Mouse (Mus musculus): Measurements from ENCODE around the gene Parn. TPM values are rescaled to one million over a fixed set of nuclear protein-coding genes. Genes with fewer than 3 reads are reported as not detected.

Gene Parn
- total and polyA plus RNA-seq, 2 experiments from 2014 or later: 13.2 to 32.1 TPM

- H3K36me3 ChIP-seq (ENCODE audit: insufficient read depth, low read length): no peaks in the 10 kb centered on the region; the same call in 1 of the 2 replicates
- H3K27me3 ChIP-seq (ENCODE audit: insufficient read depth, low read length): no peaks in the 10 kb centered on the region
- no peak overlapping the region for H3K9ac ChIP-seq (replicated peaks; ENCODE audit: low read length)
- no peak overlapping the region for H3K4me2 ChIP-seq (ENCODE audit: low read depth, low read length)
- no peaks in the 10 kb centered on the region for H3K4me1 ChIP-seq (ENCODE audit: insufficient read depth, low read length)
- ATAC-seq (no peak), DNase-seq (ENCODE audit: low spot score) (no peak)
- H3K4me3 ChIP-seq (ENCODE audit: low read length): no peak overlapping the region
- TF ChIP-seq CTCF (IDR thresholded peaks at IDR 0.05; ENCODE audit: low read depth): no peak
- WGBS: 84% methylated on average over 6 of the region's 6 CpGs
- no peak overlapping the region for H3K27ac ChIP-seq
- no peaks in the 10 kb centered on the region for H3K9me3 ChIP-seq (ENCODE audit: low read length)
Measured at GRCm38 (mm10) chr16:13566351-13566750, 101.6 kb downstream of the Parn start.

- Histone ChIP-seq H3K9ac (replicated peaks; ENCODE audit: low read length) (no peak overlapping the region), H3K27me3 (ENCODE audit: insufficient read depth, low read length) (no peaks in the 10 kb centered on the region), H3K4me1 (ENCODE audit: insufficient read depth, low read length) (no peaks in the 10 kb centered on the region), H3K4me2 (ENCODE audit: low read depth, low read length) (no peak overlapping the region), H3K27ac (no peak overlapping the region), H3K9me3 (ENCODE audit: low read length) (no peaks in the 10 kb centered on the region), H3K36me3 (ENCODE audit: insufficient read depth, low read length) (no peaks in the 10 kb centered on the region; the same call in 1 of the 2 replicates), H3K4me3 (ENCODE audit: low read length) (no peak overlapping the region)
- DNase-seq (ENCODE audit: low spot score) (no peak), ATAC-seq (no peak)
- TF ChIP-seq CTCF (IDR thresholded peaks at IDR 0.05; ENCODE audit: low read depth): no peak
- WGBS: 93% methylated on average over 5 of the region's 5 CpGs
Measured at GRCm38 (mm10) chr16:13565291-13565690, 102.7 kb downstream of the Parn start.

DNA sequence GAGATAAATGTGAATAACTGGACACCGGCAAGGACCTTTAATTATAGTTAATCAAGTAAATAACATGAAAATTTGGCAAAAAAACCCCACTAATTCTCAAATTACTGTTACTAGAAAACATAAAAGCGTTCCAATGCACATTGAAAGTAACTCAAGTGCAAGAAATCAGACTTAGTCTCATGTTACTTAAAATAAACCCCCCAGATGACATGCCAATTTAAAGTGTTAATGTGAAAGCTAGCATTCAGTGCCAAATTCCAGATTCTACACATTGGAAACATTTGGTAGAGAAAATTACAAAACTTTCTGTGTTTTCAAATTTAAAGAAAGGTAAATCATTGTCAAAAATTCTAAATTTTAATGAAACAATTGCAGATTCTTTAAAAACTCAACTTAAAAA lies 110.2 kb downstream of the Parn start:
- H3K9ac ChIP-seq (replicated peaks; ENCODE audit: low read length): no peak overlapping the region
- H3K9me3 ChIP-seq (ENCODE audit: low read length): no peaks in the 10 kb centered on the region
- H3K27ac ChIP-seq: no peak overlapping the region
- no peaks in the 10 kb centered on the region for H3K4me1 ChIP-seq (ENCODE audit: insufficient read depth, low read length)
- no peak overlapping the region for H3K4me3 ChIP-seq (ENCODE audit: low read length)
- H3K27me3 ChIP-seq (ENCODE audit: insufficient read depth, low read length): no peaks in the 10 kb centered on the region
- no peaks in the 10 kb centered on the region for H3K36me3 ChIP-seq (ENCODE audit: insufficient read depth, low read length)
- no peak overlapping the region for H3K4me2 ChIP-seq (ENCODE audit: low read depth, low read length)
- WGBS: 69% methylated on average over 2 of the region's 2 CpGs
- TF ChIP-seq CTCF (IDR thresholded peaks at IDR 0.05; ENCODE audit: low read depth): no peak
- DNase-seq (ENCODE audit: low spot score) (no peak), ATAC-seq (no peak)

DNA sequence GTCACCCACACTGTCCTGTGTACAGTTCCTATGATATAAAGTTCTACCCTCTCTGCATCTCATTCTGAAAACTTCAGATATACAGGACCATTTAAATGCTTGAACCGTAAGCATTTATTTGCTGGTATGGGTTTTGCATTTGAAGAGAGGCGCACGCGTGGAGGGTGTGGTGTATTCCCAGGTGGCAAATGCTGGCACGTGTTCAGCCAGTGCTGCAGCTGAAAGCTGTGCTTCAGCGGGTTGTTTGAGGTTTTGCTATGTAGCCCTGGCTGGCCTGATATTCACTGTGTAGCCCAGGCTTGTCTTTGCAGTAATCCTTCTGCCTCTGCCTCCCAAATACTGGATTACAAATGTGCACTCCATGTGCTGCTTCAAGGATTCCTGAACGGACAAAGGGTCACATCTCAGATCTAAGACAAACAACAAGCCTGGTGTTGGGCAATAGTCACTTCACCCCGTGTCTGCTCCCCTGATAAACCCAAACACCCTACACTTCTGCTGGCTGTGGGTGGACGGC lies 111.0 kb downstream of the Parn start:
- DNase-seq (ENCODE audit: low spot score) (no peak), ATAC-seq (no peak)
- Histone ChIP-seq H3K4me2 (ENCODE audit: low read depth, low read length) (no peak overlapping the region), H3K9me3 (ENCODE audit: low read length) (no peaks in the 10 kb centered on the region), H3K27me3 (ENCODE audit: insufficient read depth, low read length) (no peaks in the 10 kb centered on the region), H3K9ac (replicated peaks; ENCODE audit: low read length) (no peak overlapping the region), H3K4me1 (ENCODE audit: insufficient read depth, low read length) (no peaks in the 10 kb centered on the region), H3K36me3 (ENCODE audit: insufficient read depth, low read length) (no peaks in the 10 kb centered on the region), H3K4me3 (ENCODE audit: low read length) (no peak overlapping the region), H3K27ac (no peak overlapping the region)
- 81% methylated on average over 9 of the region's 9 CpGs for WGBS
- TF ChIP-seq CTCF (IDR thresholded peaks at IDR 0.05; ENCODE audit: low read depth): no peak

- Histone ChIP-seq H3K27ac (no peak overlapping the region), H3K4me2 (ENCODE audit: low read depth, low read length) (no peak overlapping the region), H3K9ac (replicated peaks; ENCODE audit: low read length) (no peak overlapping the region), H3K36me3 (ENCODE audit: insufficient read depth, low read length) (no peaks in the 10 kb centered on the region), H3K9me3 (ENCODE audit: low read length) (no peaks in the 10 kb centered on the region), H3K4me1 (ENCODE audit: insufficient read depth, low read length) (no peaks in the 10 kb centered on the region), H3K27me3 (ENCODE audit: insufficient read depth, low read length) (no peaks in the 10 kb centered on the region), H3K4me3 (ENCODE audit: low read length) (no peak overlapping the region)
- no peak for ATAC-seq
- no peak for TF ChIP-seq CTCF (IDR thresholded peaks at IDR 0.05; ENCODE audit: low read depth)
- WGBS: 89% methylated on average over 7 of the region's 7 CpGs
- no peak for DNase-seq (ENCODE audit: low spot score)
Measured at GRCm38 (mm10) chr16:13556446-13556845, 111.5 kb downstream of the Parn start.

DNA sequence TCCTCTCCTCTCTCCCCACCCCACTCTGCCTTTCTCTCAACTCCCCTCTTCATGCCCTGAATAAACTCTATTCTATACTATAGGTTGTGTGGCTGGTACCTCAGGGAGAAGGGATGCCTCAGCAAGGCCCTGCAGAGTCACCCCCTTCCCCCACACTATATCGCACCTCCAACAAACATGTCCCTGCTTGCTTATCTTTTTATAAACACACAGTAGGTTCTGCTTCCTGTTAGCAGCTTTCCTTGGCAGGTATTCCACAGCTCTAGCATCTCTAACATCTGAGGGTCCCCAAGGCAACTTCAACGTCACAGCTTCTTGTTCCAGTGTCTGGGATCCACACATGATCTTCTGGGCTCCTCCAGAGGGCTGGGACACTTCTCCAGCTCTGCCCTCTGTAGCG lies 117.3 kb downstream of the Parn start:
- 0 out of 2 replicates have a peak, but pooled peaks cover 3% of the 10 kb centered on the region for H3K36me3 ChIP-seq (ENCODE audit: insufficient read depth, low read length)
- H3K9ac ChIP-seq (replicated peaks; ENCODE audit: low read length): no peak overlapping the region
- H3K4me2 ChIP-seq (ENCODE audit: low read depth, low read length): no peak overlapping the region
- no peaks in the 10 kb centered on the region for H3K27me3 ChIP-seq (ENCODE audit: insufficient read depth, low read length)
- DNase-seq (ENCODE audit: low spot score): no peak
- 98% methylated on average over 3 of the region's 3 CpGs for WGBS
- no peak for TF ChIP-seq CTCF (IDR thresholded peaks at IDR 0.05; ENCODE audit: low read depth)
- no peaks in the 10 kb centered on the region for H3K9me3 ChIP-seq (ENCODE audit: low read length)
- H3K4me3 ChIP-seq (ENCODE audit: low read length): no peak overlapping the region
- H3K4me1 ChIP-seq (ENCODE audit: insufficient read depth, low read length): no peaks in the 10 kb centered on the region
- H3K27ac ChIP-seq: no peak overlapping the region
- no peak for ATAC-seq

GRCm38 (mm10) chr16:13549976-13550375 lies 118.0 kb downstream of the Parn start:
- peaks cover 4% of the 10 kb centered on the region for H3K9me3 ChIP-seq (ENCODE audit: low read length)
- no peak overlapping the region for H3K27ac ChIP-seq
- H3K4me3 ChIP-seq (ENCODE audit: low read length): no peak overlapping the region
- H3K4me1 ChIP-seq (ENCODE audit: insufficient read depth, low read length): no peaks in the 10 kb centered on the region
- WGBS: 93% methylated on average over 2 of the region's 2 CpGs
- ATAC-seq: no peak
- H3K9ac ChIP-seq (replicated peaks; ENCODE audit: low read length): no peak overlapping the region
- no peak for DNase-seq (ENCODE audit: low spot score)
- TF ChIP-seq CTCF (IDR thresholded peaks at IDR 0.05; ENCODE audit: low read depth): no peak
- H3K4me2 ChIP-seq (ENCODE audit: low read depth, low read length): no peak overlapping the region
- H3K36me3 ChIP-seq (ENCODE audit: insufficient read depth, low read length): 0 out of 2 replicates have a peak, but pooled peaks cover 3% of the 10 kb centered on the region
- no peaks in the 10 kb centered on the region for H3K27me3 ChIP-seq (ENCODE audit: insufficient read depth, low read length)

Data from hindbrain, postnatal 0 days (tissue).